Mouse (Mus musculus) spleen, adult 2 months (tissue): ENCODE data around the gene Sorcs3.

Experiments
- CTCF ChIP-seq: fragments of 200-500 bp; IDR thresholded peaks from 2 replicates; pipeline ENCODE4 v1.5.1; 2011; ENCODE audit warnings: mild to moderate bottlenecking, inconsistent platforms; ENCODE audit not compliant: insufficient read depth, insufficient read length, insufficient replicate concordance; ENCODE audit errors: extremely low read depth
- POLR2A ChIP-seq: fragments of 200-500 bp; IDR thresholded peaks from 2 replicates; pipeline ENCODE4 v1.6.1; 2011; ENCODE audit warnings: low read depth, low read length, inconsistent platforms

DNA sequence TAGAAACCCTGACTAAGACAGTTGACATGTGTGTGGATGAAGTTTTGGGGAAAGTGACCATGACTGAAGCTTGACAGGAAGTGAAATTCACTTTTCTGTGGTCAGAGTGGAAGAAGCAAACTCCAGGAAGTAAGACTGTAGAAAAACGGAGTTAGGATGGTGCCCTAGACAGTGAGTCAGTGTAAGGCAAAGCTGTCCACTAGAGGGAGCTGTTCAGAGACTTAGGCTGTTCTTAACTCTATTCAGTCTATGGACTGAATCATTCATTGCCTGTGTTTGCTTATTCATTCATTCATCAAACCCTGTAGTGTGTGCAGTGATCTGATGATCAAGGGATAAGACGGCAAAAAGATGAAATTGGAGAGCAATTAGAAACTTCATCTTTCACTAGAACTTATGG is 208.0 kb downstream of the Sorcs3 start:
- TF ChIP-seq POLR2A (no peak), CTCF (no peak)
